Mouse (Mus musculus) hindbrain, embryonic 10.5 days (tissue): ENCODE measurements at regions not wholly inside any gene's neighbourhood (a gene's known extent, or its start where the extent isn't known, plus 50 kb on each side); places are given as distances from the start of the nearest gene placed in this dataset.
"Not testable (repeated sequence)": the region's sequence is repeated elsewhere in the genome, so short reads cannot be mapped to it uniquely, and the experiment has no call there.

Experiments used
- DNase-seq: peaks from one replicate; pipeline ENCODE4 v3.0.0-alpha.2; 2017; ENCODE audit warnings: low spot score
- H3K27ac ChIP-seq: fragments of 300-500 bp; sonication (generic); 2 replicates; pipeline ENCODE4 v1.5.1; 2016; ENCODE audit warnings: mild to moderate bottlenecking, moderate library complexity
- H3K27me3 ChIP-seq: fragments of 300-500 bp; sonication (generic); 2 replicates; pipeline ENCODE4 v1.6.1; 2016; ENCODE audit warnings: mild to moderate bottlenecking; ENCODE audit not compliant: poor library complexity, insufficient read depth, severe bottlenecking
- H3K36me3 ChIP-seq: fragments of 300-500 bp; sonication (generic); 2 replicates; pipeline ENCODE4 v1.6.1; 2016; ENCODE audit warnings: mild to moderate bottlenecking, moderate library complexity
- H3K4me1 ChIP-seq: fragments of 300-500 bp; sonication (generic); replicated peaks from 2 replicates; pipeline ENCODE4 v1.6.1; 2016; ENCODE audit warnings: mild to moderate bottlenecking
- H3K4me3 ChIP-seq: fragments of 300-500 bp; sonication (generic); 2 replicates; pipeline ENCODE4 v1.5.1; 2016; ENCODE audit warnings: mild to moderate bottlenecking, moderate library complexity
- H3K9me3 ChIP-seq: fragments of 300-500 bp; sonication (generic); 2 replicates; pipeline ENCODE4 v1.6.1; 2016; ENCODE audit warnings: mild to moderate bottlenecking, moderate library complexity
- WGBS: fragments of 180-500 bp; shearing (Covaris S2); methylation state at CpG from one replicate; pipeline ENCODE4 v1.1.7; 2016; 5-methylcytosine and 5-hydroxymethylcytosine counted together

GRCm38 (mm10) chr14:52944925-52945324 is 449.4 kb upstream of the Olfr1507 start:
- not testable (repeated sequence) for H3K36me3 ChIP-seq, H3K27me3 ChIP-seq, H3K9me3 ChIP-seq, H3K4me1 ChIP-seq, H3K4me3 ChIP-seq, H3K27ac ChIP-seq, DNase-seq
- no CpG with 5 or more reads among the region's 3 CpGs for WGBS

GRCm38 (mm10) chr14:52942438-52942837 is 446.9 kb upstream of the Olfr1507 start:
- not testable (repeated sequence) for H3K9me3 ChIP-seq, H3K4me3 ChIP-seq, H3K4me1 ChIP-seq, H3K27ac ChIP-seq, H3K27me3 ChIP-seq, DNase-seq, H3K36me3 ChIP-seq

DNA sequence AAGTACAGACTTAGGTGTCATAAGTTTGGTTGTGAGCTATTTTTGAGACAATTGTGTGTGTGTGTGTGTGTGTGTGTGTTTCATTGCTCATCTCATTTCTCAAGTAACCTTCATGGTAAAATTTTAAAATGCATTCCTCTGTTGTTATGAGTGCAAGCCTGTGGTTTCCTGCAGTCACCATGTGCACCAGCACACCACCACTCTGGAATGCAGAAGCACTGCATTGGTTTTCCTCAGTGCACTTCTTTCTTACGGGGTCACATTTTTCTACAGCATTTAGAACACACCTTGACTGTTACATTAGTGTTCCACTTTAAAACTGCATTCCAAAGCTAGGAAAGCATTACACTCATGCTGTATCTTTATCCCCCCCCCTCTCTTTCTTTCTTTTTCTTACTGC is 446.2 kb upstream of the Olfr1507 start:
- not testable (repeated sequence) for H3K36me3 ChIP-seq

DNA sequence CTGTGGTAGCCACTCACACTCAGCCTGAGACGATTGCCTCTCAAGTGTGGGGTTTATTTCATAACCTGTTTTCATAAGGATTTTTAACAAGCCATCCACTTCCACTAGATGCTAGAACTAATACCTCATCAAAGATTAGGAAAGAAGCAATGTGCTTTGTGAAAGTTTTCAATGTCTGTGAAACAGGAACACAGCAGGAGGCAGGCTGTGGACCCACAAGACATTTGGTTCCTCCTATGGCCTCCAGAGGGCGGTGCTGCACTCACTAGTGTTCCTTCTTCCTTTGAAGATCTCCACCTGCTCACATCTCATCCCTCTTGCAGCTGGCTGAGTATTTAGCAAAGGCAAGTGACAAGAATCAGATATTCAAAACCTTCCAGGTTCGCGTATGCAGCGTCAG is 424.6 kb upstream of the Olfr1507 start:
- no CpG with 5 or more reads among the region's 5 CpGs for WGBS
- not testable (repeated sequence) for H3K27ac ChIP-seq, H3K4me3 ChIP-seq, H3K4me1 ChIP-seq, H3K9me3 ChIP-seq, DNase-seq, H3K36me3 ChIP-seq, H3K27me3 ChIP-seq

More for the DNA sequence above, 446.2 kb upstream of the Olfr1507 start:
- H3K9me3 ChIP-seq, H3K27ac ChIP-seq, H3K27me3 ChIP-seq, H3K4me1 ChIP-seq, DNase-seq, H3K4me3 ChIP-seq: not testable (repeated sequence)
- no CpG with 5 or more reads among the region's 1 CpGs for WGBS

DNA sequence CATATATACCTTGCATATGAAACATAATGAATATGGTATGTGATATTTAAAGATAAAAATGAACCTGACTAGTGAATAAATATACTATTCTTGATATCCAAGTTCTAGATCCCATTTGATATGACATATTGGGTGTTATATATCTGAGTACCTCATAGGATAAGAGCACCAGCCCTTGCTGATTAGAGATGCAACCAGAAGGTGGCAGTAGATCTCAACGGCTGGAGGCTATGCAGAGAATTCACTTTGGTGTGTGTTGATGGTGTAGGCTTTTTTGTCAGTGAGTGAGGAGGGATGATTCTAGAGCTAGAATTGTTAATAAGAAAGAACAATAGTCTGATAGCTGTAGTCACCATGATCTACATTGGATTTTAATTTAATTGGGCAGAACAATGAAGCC is 418.3 kb upstream of the Olfr1507 start:
- H3K9me3 ChIP-seq, H3K27ac ChIP-seq, DNase-seq, H3K27me3 ChIP-seq, H3K36me3 ChIP-seq, H3K4me3 ChIP-seq, H3K4me1 ChIP-seq: not testable (repeated sequence)
- no CpG with 5 or more reads among the region's 1 CpGs for WGBS

DNA sequence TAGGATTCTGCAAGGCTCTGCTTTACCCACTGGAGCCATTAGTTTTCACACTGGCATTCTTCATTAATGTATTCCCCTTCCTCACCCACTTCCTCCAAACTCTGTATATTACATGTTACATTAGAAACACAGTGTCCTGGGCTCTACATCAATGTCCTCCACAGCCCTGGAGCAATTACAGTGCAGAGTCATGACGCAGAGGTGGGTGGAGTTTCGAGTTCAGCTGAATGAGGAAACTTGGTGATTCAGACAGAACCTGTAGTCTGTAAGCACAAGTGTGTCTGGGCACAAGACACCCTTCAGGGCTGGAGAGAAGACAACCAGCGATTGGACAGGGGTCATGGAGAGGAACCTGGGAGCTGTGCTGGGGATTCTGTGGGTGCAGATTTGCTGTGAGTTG is 404.1 kb upstream of the Olfr1507 start:
- no CpG with 5 or more reads among the region's 3 CpGs for WGBS

GRCm38 (mm10) chr14:52898310-52898709 is 402.8 kb upstream of the Olfr1507 start:
- not testable (repeated sequence) for H3K36me3 ChIP-seq, H3K4me1 ChIP-seq, DNase-seq, H3K9me3 ChIP-seq, H3K27me3 ChIP-seq, H3K4me3 ChIP-seq, H3K27ac ChIP-seq

More for the DNA sequence above, 404.1 kb upstream of the Olfr1507 start:
- H3K27ac ChIP-seq, H3K9me3 ChIP-seq, H3K36me3 ChIP-seq, H3K4me1 ChIP-seq, DNase-seq, H3K4me3 ChIP-seq, H3K27me3 ChIP-seq: not testable (repeated sequence)

- not testable (repeated sequence) for H3K9me3 ChIP-seq, DNase-seq, H3K4me3 ChIP-seq, H3K4me1 ChIP-seq, H3K27ac ChIP-seq, H3K27me3 ChIP-seq, H3K36me3 ChIP-seq
- WGBS: no CpG with 5 or more reads among the region's 3 CpGs
These were observed 384.4 kb upstream of the Olfr1507 start for GRCm38 (mm10) chr14:52879978-52880377.

- H3K36me3 ChIP-seq, H3K4me1 ChIP-seq, H3K27ac ChIP-seq, H3K9me3 ChIP-seq, DNase-seq, H3K4me3 ChIP-seq, H3K27me3 ChIP-seq: not testable (repeated sequence)
- WGBS: no CpG with 5 or more reads among the region's 3 CpGs
These were observed 368.3 kb upstream of the Olfr1507 start for GRCm38 (mm10) chr14:52863841-52864240.

DNA sequence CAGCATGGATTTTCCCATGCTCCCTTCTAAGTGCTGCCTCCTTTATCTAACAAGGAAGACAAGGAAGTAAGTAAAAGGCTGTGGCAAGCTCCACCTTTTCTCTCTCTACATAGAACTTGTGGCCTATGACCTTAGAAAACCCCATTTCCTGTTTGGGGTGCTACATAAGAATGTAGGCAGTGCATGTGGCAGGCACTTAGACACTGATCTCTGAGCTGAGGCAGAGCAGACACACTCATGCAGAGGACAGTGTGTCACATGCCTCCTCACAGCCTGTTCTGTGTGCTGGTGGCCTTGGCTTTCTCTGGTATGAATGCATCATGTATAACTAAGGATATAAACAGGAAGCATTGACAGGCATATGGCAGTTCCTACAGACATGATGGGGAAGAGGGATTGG is 367.6 kb upstream of the Olfr1507 start:
- H3K36me3 ChIP-seq, H3K9me3 ChIP-seq, DNase-seq: not testable (repeated sequence)

GRCm38 (mm10) chr14:52862491-52862890 is 366.9 kb upstream of the Olfr1507 start:
- H3K36me3 ChIP-seq, H3K4me3 ChIP-seq, H3K9me3 ChIP-seq, H3K27me3 ChIP-seq, H3K4me1 ChIP-seq, H3K27ac ChIP-seq, DNase-seq: not testable (repeated sequence)
- WGBS: 82% methylated on average over 13 of the region's 20 CpGs

More for the DNA sequence above, 367.6 kb upstream of the Olfr1507 start:
- H3K4me1 ChIP-seq, H3K27me3 ChIP-seq, H3K27ac ChIP-seq, H3K4me3 ChIP-seq: not testable (repeated sequence)

DNA sequence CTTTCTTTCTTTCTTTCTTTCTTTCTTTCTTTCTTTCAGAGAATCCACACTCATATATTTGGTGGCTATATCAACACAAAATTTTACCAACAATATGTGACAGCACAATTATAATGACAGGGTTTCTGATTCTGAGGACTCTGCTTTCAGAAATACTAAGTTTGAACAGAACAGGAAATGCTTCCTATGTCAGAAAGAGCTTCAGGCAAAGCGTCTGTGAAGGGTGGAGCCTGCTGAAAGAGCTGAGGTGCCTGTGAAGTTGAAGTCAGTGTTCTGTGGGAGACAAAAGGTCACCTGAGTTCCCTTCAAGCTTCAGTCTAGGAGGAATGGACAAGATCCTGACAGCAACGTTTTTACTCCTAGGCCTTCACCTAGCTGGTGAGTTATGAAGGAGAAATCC is 359.8 kb upstream of the Olfr1507 start:
- WGBS: no CpG with 5 or more reads among the region's 2 CpGs
- not testable (repeated sequence) for H3K27ac ChIP-seq, DNase-seq

GRCm38 (mm10) chr14:52853598-52853997 is 358.0 kb upstream of the Olfr1507 start:
- H3K27me3 ChIP-seq, H3K4me1 ChIP-seq, H3K4me3 ChIP-seq, H3K9me3 ChIP-seq, DNase-seq, H3K27ac ChIP-seq, H3K36me3 ChIP-seq: not testable (repeated sequence)

More for the DNA sequence above, 359.8 kb upstream of the Olfr1507 start:
- not testable (repeated sequence) for H3K4me3 ChIP-seq, H3K27me3 ChIP-seq, H3K36me3 ChIP-seq, H3K9me3 ChIP-seq, H3K4me1 ChIP-seq

GRCm38 (mm10) chr14:52847970-52848369 is 352.4 kb upstream of the Olfr1507 start:
- not testable (repeated sequence) for H3K4me1 ChIP-seq, H3K9me3 ChIP-seq, H3K27ac ChIP-seq, H3K27me3 ChIP-seq, H3K36me3 ChIP-seq, DNase-seq, H3K4me3 ChIP-seq
- no CpG with 5 or more reads among the region's 2 CpGs for WGBS
